8 mouse cellular contexts compared by ENCODE assay signal in genomic region chr17:87612796-87613195, GRCm38 (mm10). TPM values are rescaled to one million over a fixed set of nuclear protein-coding genes. Genes with fewer than 3 reads are reported as not detected.
DNase-seq lines count a peak whose midpoint lies in the region; ATAC-seq lines count a peak whose summit lies in the region.

No protein-coding gene starts in this region.

- no peak for DNase-seq in lung, postnatal 25 days (ENCODE audit: low spot score)
- DNase-seq in embryo, embryonic 11.5 days (ENCODE audit: low read depth, low spot score), result peak; percentile 27
- DNase-seq in hindbrain, embryonic 10.5 days (ENCODE audit: low spot score), result peak; percentile 60
- DNase-seq in lung, postnatal 10 days, result peak; percentile 14
- no peak for DNase-seq in gastrocnemius, postnatal 4 days (ENCODE audit: low spot score in 2 of 2)
- DNase-seq in thymus, postnatal 25 days, result no peak

- no peaks in the 10 kb centered on the region for H3K36me3 ChIP-seq in lung, embryonic 15.5 days
- H3K36me3 ChIP-seq in hindbrain, embryonic 10.5 days, result no peaks in the 10 kb centered on the region

- peak overlapping the region; percentile 39 for H3K4me3 ChIP-seq in lung, embryonic 15.5 days
- H3K4me3 ChIP-seq in hindbrain, embryonic 10.5 days, result peak overlapping the region; percentile 53

- peak overlapping the region; percentile 95 for H3K27ac ChIP-seq in lung, embryonic 15.5 days
- peak overlapping the region; percentile 98 for H3K27ac ChIP-seq in hindbrain, embryonic 10.5 days

- ATAC-seq in lung, embryonic 15.5 days (ENCODE audit: borderline replicate concordance, extremely low read depth, low FRiP score, low TSS enrichment), result no peak; the same call in 1 of the 2 replicates
- no peak for ATAC-seq in activated CD4-positive, CD25-positive, alpha-beta regulatory T cell, adult 4 months

- peak overlapping the region; percentile 55 for H3K9ac ChIP-seq in lung, embryonic 15.5 days

- 15% methylated on average over 18 of the region's 18 CpGs for WGBS in lung, embryonic 15.5 days
- 38% methylated on average over 18 of the region's 18 CpGs for WGBS in hindbrain, embryonic 10.5 days

- H3K9me3 ChIP-seq in lung, embryonic 15.5 days, result no peaks in the 10 kb centered on the region
- no peaks in the 10 kb centered on the region for H3K9me3 ChIP-seq in hindbrain, embryonic 10.5 days

- peaks cover 16% of the 10 kb centered on the region for H3K4me1 ChIP-seq in lung, embryonic 15.5 days
- H3K4me1 ChIP-seq in hindbrain, embryonic 10.5 days (replicated peaks), result peaks cover 33% of the 10 kb centered on the region

- peak overlapping the region; percentile 73 for H3K4me2 ChIP-seq in lung, embryonic 15.5 days

- H3K27me3 ChIP-seq in lung, embryonic 15.5 days, result no peaks in the 10 kb centered on the region
- no peaks in the 10 kb centered on the region; the same call in 1 of the 2 replicates for H3K27me3 ChIP-seq in hindbrain, embryonic 10.5 days (ENCODE audit: insufficient read depth, poor library complexity, severe bottlenecking)

RNA-seq across cellular contexts. Expression of gene Epcam, which starts 23.0 kb away (rescaled TPM):
- polyA plus RNA-seq in lung, embryonic 15.5 days (2015; fragmentation: Nextera tagmentation; extraction: Ambion mirVana), result 344 and 355 TPM in 2 replicates
- polyA plus RNA-seq in hindbrain, embryonic 10.5 days (2016; fragmentation: Nextera tagmentation; extraction: Ambion mirVana), result 20.9 and 48.1 TPM in 2 replicates
- total RNA-seq in gastrocnemius, postnatal 4 days (2021), result under 1 TPM in 1 of 2 experiments, not detected in 1; 0.15 TPM
- 1 to 10 TPM; 1.1 to 2.4 TPM for polyA plus RNA-seq in activated CD4-positive, CD25-positive, alpha-beta regulatory T cell, adult 4 months (2017; shearing (Covaris generic))

RNA-seq across cellular contexts. Expression of gene Msh2, which starts 59.3 kb away (rescaled TPM):
- 78.7 and 79.2 TPM in 2 replicates for polyA plus RNA-seq in lung, embryonic 15.5 days (2015; fragmentation: Nextera tagmentation; extraction: Ambion mirVana)
- 102 and 124 TPM in 2 replicates for polyA plus RNA-seq in hindbrain, embryonic 10.5 days (2016; fragmentation: Nextera tagmentation; extraction: Ambion mirVana)
- 10 to 100 TPM; 17.9 to 21.5 TPM for total RNA-seq in gastrocnemius, postnatal 4 days (2021)
- 10 to 100 TPM; 41.3 to 43.5 TPM for polyA plus RNA-seq in activated CD4-positive, CD25-positive, alpha-beta regulatory T cell, adult 4 months (2017; shearing (Covaris generic))

Comparison
In these comparisons a context has a peak if more than half of its experiments do, and no peak if none do; other contexts are left out.
1. DNase-seq: peak in embryo, embryonic 11.5 days (single experiment), hindbrain, embryonic 10.5 days (single experiment) and lung, postnatal 10 days (single experiment); none in lung, postnatal 25 days (single experiment), gastrocnemius, postnatal 4 days (0 of 2) and thymus, postnatal 25 days (single experiment).